In genomic region chr2:166805250-166806172, GRCm38 (mm10) we compare ENCODE assay signal across 8 mouse cellular contexts. TPM values are rescaled to one million over a fixed set of nuclear protein-coding genes. Genes with fewer than 3 reads are reported as not detected.
DNase-seq lines count a peak whose midpoint lies in the region; ATAC-seq and TF ChIP-seq lines count a peak whose summit lies in the region.

TSS of gene Arfgef2 (plus strand) at chr2:166805588.

- H3K9ac ChIP-seq in ES-E14 (ENCODE audit: insufficient read depth, low read depth, low read length, poor library complexity, severe bottlenecking) = peak within 1 kb of the TSS; percentile 99
- H3K9ac ChIP-seq in forebrain, embryonic 15.5 days (replicated peaks) = peak within 1 kb of the TSS; percentile 74
- peak within 1 kb of the TSS; percentile 88 for H3K9ac ChIP-seq in liver, postnatal 0 days (replicated peaks)
- H3K9ac ChIP-seq in neural tube, embryonic 13.5 days = peak within 1 kb of the TSS; percentile 85

- H3K4me2 ChIP-seq in forebrain, embryonic 15.5 days (replicated peaks) = peak within 1 kb of the TSS; percentile 84
- H3K4me2 ChIP-seq in liver, postnatal 0 days (ENCODE audit: low read depth, low read length) = peak within 1 kb of the TSS; percentile 86
- peak within 1 kb of the TSS; percentile 73 for H3K4me2 ChIP-seq in neural tube, embryonic 13.5 days

- in situ Hi-C loops in ES-E14 (cut with MboI; ENCODE audit: low sequenced_read_pairs in 2 of 2, unreplicated experiment in 2 of 2) = no loop called here

- ATAC-seq in forebrain, embryonic 15.5 days (replicated peaks) = peak; percentile 89
- ATAC-seq in liver, postnatal 0 days = peak; percentile 95
- ATAC-seq in neural tube, embryonic 13.5 days (ENCODE audit: low read depth) = peak; percentile 87

- H3K36me3 ChIP-seq in ES-E14 (ENCODE audit: control insufficient read depth, insufficient read depth, low read length, poor library complexity, severe bottlenecking) = no peaks in the 10 kb centered on the region
- no peaks in the 10 kb centered on the region for H3K36me3 ChIP-seq in forebrain, embryonic 15.5 days
- no peaks in the 10 kb centered on the region for H3K36me3 ChIP-seq in liver, postnatal 0 days (replicated peaks; ENCODE audit: insufficient read depth, low read length)
- no peaks in the 10 kb centered on the region for H3K36me3 ChIP-seq in neural tube, embryonic 13.5 days

- no peaks in the 10 kb centered on the region for H3K9me3 ChIP-seq in ES-E14 (ENCODE audit: control insufficient read depth, insufficient read depth, low read depth, low read length)
- H3K9me3 ChIP-seq in forebrain, embryonic 15.5 days = no peaks in the 10 kb centered on the region
- no peaks in the 10 kb centered on the region for H3K9me3 ChIP-seq in liver, postnatal 0 days (ENCODE audit: low read length)
- H3K9me3 ChIP-seq in neural tube, embryonic 13.5 days = no peaks in the 10 kb centered on the region

- H3K4me1 ChIP-seq in ES-E14 (ENCODE audit: control insufficient read depth in 2 of 2, insufficient read depth in 2 of 2, low read length in 2 of 2, poor library complexity in 1 of 2) = peaks cover 5 to 8% of the 10 kb centered on the region in 2 experiments; a peak in 2 of 4 replicates
- peaks cover 8% of the 10 kb centered on the region; the same call in 1 of the 2 replicates for H3K4me1 ChIP-seq in forebrain, embryonic 15.5 days
- H3K4me1 ChIP-seq in liver, postnatal 0 days (ENCODE audit: insufficient read depth) = peaks cover 18% of the 10 kb centered on the region
- H3K4me1 ChIP-seq in neural tube, embryonic 13.5 days (replicated peaks) = peaks cover 16% of the 10 kb centered on the region

- peak; percentile 78 for DNase-seq in ES-E14 (ENCODE audit: low read depth, low spot score)
- DNase-seq in cerebellum, adult 11-12 months = peak; percentile 90
- peak; percentile 90 to 93 for DNase-seq in heart, postnatal 14 days
- DNase-seq in layer of hippocampus, adult 11-12 months (ENCODE audit: low spot score) = peak; percentile 89
- DNase-seq in liver, postnatal 0 days = peak; percentile 94
- DNase-seq in telencephalon, adult 2 months (ENCODE audit: low read depth, low spot score) = peak; percentile 66

- TF ChIP-seq EP300 in liver, postnatal 0 days (IDR thresholded peaks at IDR 0.05; ENCODE audit: low read depth) = no peak

- WGBS in forebrain, embryonic 15.5 days = under 1% methylated on average over 76 of the region's 76 CpGs
- 1% methylated on average over 56 of the region's 76 CpGs for WGBS in liver, postnatal 0 days (ENCODE audit: insufficient replicate concordance)
- under 1% methylated on average over 72 of the region's 76 CpGs for WGBS in neural tube, embryonic 13.5 days

- intact Hi-C loops in heart, postnatal 14 days (cut with DNase I) = no loop called here

- TF ChIP-seq CTCF in liver, postnatal 0 days (IDR thresholded peaks at IDR 0.05; ENCODE audit: low read depth) = no peak; the same call in 1 of the 2 replicates

- H3K27me3 ChIP-seq in forebrain, embryonic 15.5 days = no peaks in the 10 kb centered on the region
- H3K27me3 ChIP-seq in liver, postnatal 0 days (ENCODE audit: insufficient read depth, low read length) = no peaks in the 10 kb centered on the region
- no peaks in the 10 kb centered on the region; the same call in 1 of the 2 replicates for H3K27me3 ChIP-seq in neural tube, embryonic 13.5 days

- peak within 1 kb of the TSS; percentile 82 for H3K27ac ChIP-seq in ES-E14 (ENCODE audit: insufficient read depth, low read depth, low read length, poor library complexity, severe bottlenecking)
- peak within 1 kb of the TSS; percentile 56 for H3K27ac ChIP-seq in forebrain, embryonic 15.5 days (replicated peaks)
- H3K27ac ChIP-seq in liver, postnatal 0 days (ENCODE audit: low read depth) = peak within 1 kb of the TSS; percentile 88
- H3K27ac ChIP-seq in neural tube, embryonic 13.5 days (replicated peaks) = peak within 1 kb of the TSS; percentile 65

- H3K4me3 ChIP-seq in ES-E14 (ENCODE audit: insufficient read depth in 1 of 2, low read depth in 1 of 2, low read length in 2 of 2, poor library complexity in 1 of 2, severe bottlenecking in 1 of 2) = peak within 1 kb of the TSS; percentile 94 to 100
- peak within 1 kb of the TSS; percentile 76 for H3K4me3 ChIP-seq in forebrain, embryonic 15.5 days
- peak within 1 kb of the TSS; percentile 70 for H3K4me3 ChIP-seq in liver, postnatal 0 days (ENCODE audit: low read depth, low read length)
- H3K4me3 ChIP-seq in neural tube, embryonic 13.5 days = peak within 1 kb of the TSS; percentile 81

TF ChIP-seq in ES-E14, 5 proteins besides CTCF, POLR2A, EP300 and RAD21:
- TF ChIP-seq HCFC1 (IDR thresholded peaks at IDR 0.05; ENCODE audit: borderline replicate concordance, insufficient read depth, low read length) (peak; percentile 79; the same call in 1 of the 2 replicates), ZNF384 (IDR thresholded peaks at IDR 0.05; ENCODE audit: low read depth, low read length) (no peak)

RNA-seq across cellular contexts. Expression of gene Arfgef2, which starts in this region (rescaled TPM):
- total RNA-seq in ES-E14 (2012; rRNA removed) = 23.6 and 24.2 TPM in 2 replicates
- 2.9 and 3.0 TPM in 2 replicates for polyA plus RNA-seq in forebrain, embryonic 15.5 days (2015; fragmentation: Nextera tagmentation; extraction: Ambion mirVana)
- total RNA-seq in heart, postnatal 14 days (2021) = 10 to 100 TPM; 37.6 to 43.6 TPM
- 2.5 and 2.7 TPM in 2 replicates for polyA plus RNA-seq in liver, postnatal 0 days (2015; fragmentation: Nextera tagmentation; extraction: Ambion mirVana)
- polyA plus RNA-seq in neural tube, embryonic 13.5 days (2015; fragmentation: Nextera tagmentation; extraction: Ambion mirVana) = 3.7 and 4.4 TPM in 2 replicates

Comparison
In these comparisons a context has a peak if more than half of its experiments do, and no peak if none do; other contexts are left out.
1. Peak in every context shown above with its lines: DNase-seq, ATAC-seq, H3K4me3 ChIP-seq and H3K27ac ChIP-seq.